ENCODE assay signal across 8 mouse cellular contexts in the genomic region with DNA sequence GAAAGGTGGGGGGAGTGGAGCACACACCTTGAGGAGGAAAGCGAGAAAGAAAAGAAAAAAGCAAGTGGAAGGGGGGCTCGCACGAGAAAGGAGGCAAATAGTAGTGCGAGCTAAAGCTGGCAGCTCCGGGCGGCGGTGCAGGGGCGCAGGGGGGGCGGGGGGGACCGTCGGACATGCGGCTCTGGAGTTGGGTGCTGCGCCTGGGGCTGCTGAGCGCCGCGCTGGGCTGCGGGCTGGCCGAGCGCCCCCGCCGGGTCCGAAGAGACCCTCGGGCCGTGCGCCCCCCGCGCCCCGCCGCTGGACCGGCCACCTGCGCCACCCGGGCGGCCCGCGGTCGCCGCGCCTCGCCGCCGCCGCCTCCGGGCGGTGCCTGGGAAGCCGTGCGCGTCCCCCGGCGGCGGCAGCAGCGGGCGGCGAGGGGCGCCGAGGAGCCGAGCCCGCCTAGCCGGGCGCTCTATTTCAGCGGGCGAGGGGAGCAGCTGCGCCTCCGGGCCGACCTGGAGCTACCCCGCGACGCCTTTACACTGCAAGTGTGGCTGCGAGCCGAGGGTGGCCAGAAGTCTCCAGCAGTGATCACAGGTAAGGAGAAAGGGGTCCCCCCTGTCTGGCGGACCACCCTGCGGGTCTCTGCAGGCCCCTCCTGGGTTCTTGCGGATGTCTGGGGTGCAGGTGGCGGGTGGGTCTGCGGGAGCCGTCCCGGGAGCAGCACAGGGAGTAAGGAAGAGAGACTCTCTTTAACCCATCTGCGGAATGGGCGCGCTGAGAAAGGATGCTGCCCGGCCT. TPM values are rescaled to one million over a fixed set of nuclear protein-coding genes. Genes with fewer than 3 reads are reported as not detected.
DNase-seq lines count a peak whose midpoint lies in the region; ATAC-seq and TF ChIP-seq lines count a peak whose summit lies in the region.

No protein-coding gene starts in this region.

- no peaks in the 10 kb centered on the region for H3K9me3 ChIP-seq in heart, postnatal 0 days (replicated peaks; ENCODE audit: control insufficient read depth, low read length)
- H3K9me3 ChIP-seq in limb, embryonic 11.5 days (ENCODE audit: control insufficient read depth, low read length), result no peaks in the 10 kb centered on the region
- H3K9me3 ChIP-seq in neural tube, embryonic 11.5 days (ENCODE audit: control insufficient read depth, low read length), result no peaks in the 10 kb centered on the region

- no peak for ATAC-seq in heart, postnatal 0 days (ENCODE audit: insufficient read depth, low read depth)
- peak; percentile 19; the same call in 1 of the 2 replicates for ATAC-seq in limb, embryonic 11.5 days (ENCODE audit: insufficient number of reproducible peaks, low FRiP score, low TSS enrichment, low read depth)
- ATAC-seq in neural tube, embryonic 11.5 days (ENCODE audit: insufficient read depth, low FRiP score, low TSS enrichment), result peak; percentile 64
- no peak for ATAC-seq in inflammation-experienced regulatory T-cells, adult 6 months

- no peak overlapping the region for H3K27ac ChIP-seq in heart, postnatal 0 days (ENCODE audit: low read depth)
- no peak overlapping the region for H3K27ac ChIP-seq in limb, embryonic 11.5 days (replicated peaks; ENCODE audit: low read depth, low read length)
- H3K27ac ChIP-seq in neural tube, embryonic 11.5 days (ENCODE audit: low read depth, low read length), result no peak overlapping the region

- peak overlapping the region; percentile 67 for H3K9ac ChIP-seq in heart, postnatal 0 days (replicated peaks; ENCODE audit: low read depth, low read length)
- H3K9ac ChIP-seq in limb, embryonic 11.5 days (ENCODE audit: low read length), result peak overlapping the region; percentile 59
- H3K9ac ChIP-seq in neural tube, embryonic 11.5 days (ENCODE audit: low read length), result peak overlapping the region; percentile 37; the same call in 1 of the 2 replicates

- peak overlapping the region; percentile 58 for H3K4me3 ChIP-seq in heart, postnatal 0 days (ENCODE audit: low read depth, low read length)
- H3K4me3 ChIP-seq in limb, embryonic 11.5 days (ENCODE audit: low read depth, low read length), result peak overlapping the region; percentile 46
- H3K4me3 ChIP-seq in neural tube, embryonic 11.5 days (ENCODE audit: low read depth, low read length), result peak overlapping the region; percentile 63

- WGBS in heart, postnatal 0 days, result 2% methylated on average over 53 of the region's 80 CpGs
- 1% methylated on average over 68 of the region's 80 CpGs for WGBS in limb, embryonic 11.5 days
- WGBS in neural tube, embryonic 11.5 days, result 2% methylated on average over 74 of the region's 80 CpGs

- peaks cover 15% of the 10 kb centered on the region for H3K27me3 ChIP-seq in heart, postnatal 0 days (ENCODE audit: control insufficient read depth, insufficient read depth, low read length)
- peaks cover 6% of the 10 kb centered on the region for H3K27me3 ChIP-seq in limb, embryonic 11.5 days (ENCODE audit: control insufficient read depth, insufficient read depth, low read length)
- peaks cover 7% of the 10 kb centered on the region for H3K27me3 ChIP-seq in neural tube, embryonic 11.5 days (ENCODE audit: control insufficient read depth, insufficient read depth, low read length)

- H3K4me1 ChIP-seq in heart, postnatal 0 days (ENCODE audit: control insufficient read depth, insufficient read depth), result no peaks in the 10 kb centered on the region
- peaks cover 8% of the 10 kb centered on the region; the same call in 1 of the 2 replicates for H3K4me1 ChIP-seq in limb, embryonic 11.5 days (ENCODE audit: control insufficient read depth, insufficient read depth, low read length)
- H3K4me1 ChIP-seq in neural tube, embryonic 11.5 days (ENCODE audit: control insufficient read depth, insufficient read depth, low read length), result 0 out of 2 replicates have a peak, but pooled peaks cover 4% of the 10 kb centered on the region

- TF ChIP-seq CTCF in heart, postnatal 0 days (IDR thresholded peaks at IDR 0.05; ENCODE audit: low read depth), result no peak

- no peak for TF ChIP-seq EP300 in heart, postnatal 0 days (IDR thresholded peaks at IDR 0.05; ENCODE audit: low read depth)

- peak; percentile 9 for DNase-seq in thymus, postnatal 4 days
- DNase-seq in thymus, postnatal 14 days, result no peak
- peak; percentile 54 for DNase-seq in embryo, embryonic 9.5 days (ENCODE audit: extremely low spot score)
- no peak for DNase-seq in heart, postnatal 0 days (ENCODE audit: low spot score)
- DNase-seq in limb, embryonic 11.5 days (ENCODE audit: low spot score), result peak; percentile 61
- peak; percentile 60 for DNase-seq in neural tube, embryonic 11.5 days (ENCODE audit: low spot score)
- DNase-seq in layer of hippocampus, postnatal 36 days, result no peak

- H3K4me2 ChIP-seq in heart, postnatal 0 days (ENCODE audit: low read depth, low read length), result peak overlapping the region; percentile 96
- H3K4me2 ChIP-seq in limb, embryonic 11.5 days (ENCODE audit: low read depth, severe bottlenecking), result peak overlapping the region; percentile 84
- peak overlapping the region; percentile 83 for H3K4me2 ChIP-seq in neural tube, embryonic 11.5 days (ENCODE audit: low read depth)

- H3K36me3 ChIP-seq in heart, postnatal 0 days (replicated peaks; ENCODE audit: control insufficient read depth, insufficient read depth, low read length), result no peaks in the 10 kb centered on the region
- H3K36me3 ChIP-seq in limb, embryonic 11.5 days (ENCODE audit: control insufficient read depth, insufficient read depth, low read length), result no peaks in the 10 kb centered on the region
- no peaks in the 10 kb centered on the region for H3K36me3 ChIP-seq in neural tube, embryonic 11.5 days (ENCODE audit: control insufficient read depth, insufficient read depth, low read length)

RNA-seq across cellular contexts. Expression of a gene that starts 0.6 kb away (rescaled TPM):
- total RNA-seq in heart, postnatal 0 days (2014; rRNA removed; ENCODE audit: low replicate concordance), result 1.2 and 1.9 TPM in 2 replicates
- polyA plus RNA-seq in heart, postnatal 0 days (2015; fragmentation: Nextera tagmentation; extraction: Ambion mirVana), result 0.14 and 0.19 TPM in 2 replicates
- polyA plus RNA-seq in limb, embryonic 11.5 days (2014; fragmentation: Nextera tagmentation; extraction: Ambion mirVana), result 0.58 and 0.68 TPM in 2 replicates
- 0.65 and 0.78 TPM in 2 replicates for polyA plus RNA-seq in neural tube, embryonic 11.5 days (2014; fragmentation: Nextera tagmentation; extraction: Ambion mirVana)
- 1 to 10 TPM; 1.4 TPM for total RNA-seq in layer of hippocampus, postnatal 36 days (2021)
- polyA plus RNA-seq in inflammation-experienced regulatory T-cells, adult 6 months (2017; shearing (Covaris generic)), result not detected

Comparison
In these comparisons a context has a peak if more than half of its experiments do, and no peak if none do; other contexts are left out.
1. DNase-seq: peak in thymus, postnatal 4 days (single experiment), embryo, embryonic 9.5 days (single experiment), limb, embryonic 11.5 days (single experiment) and neural tube, embryonic 11.5 days (single experiment); none in thymus, postnatal 14 days (single experiment), heart, postnatal 0 days (single experiment) and layer of hippocampus, postnatal 36 days (0 of 2).
2. ATAC-seq: peak in limb, embryonic 11.5 days (single experiment) and neural tube, embryonic 11.5 days (single experiment); none in heart, postnatal 0 days (single experiment) and inflammation-experienced regulatory T-cells, adult 6 months (single experiment).
3. Peak in every context shown above with its lines, with median percentiles within 50 percentile points of each other: H3K4me2 ChIP-seq, H3K4me3 ChIP-seq and H3K9ac ChIP-seq.